Mouse (Mus musculus) liver, postnatal 0 days (tissue): ENCODE measurements at regions not wholly inside any gene's neighbourhood (a gene's known extent, or its start where the extent isn't known, plus 50 kb on each side); places are given as distances from the start of the nearest gene placed in this dataset.

Experiments
- CTCF ChIP-seq: sonication (generic); IDR thresholded peaks from 2 replicates; pipeline ENCODE4 v1.5.1; 2016; ENCODE audit warnings: antibody characterized with exemption, low read depth
- EP300 ChIP-seq: IDR thresholded peaks from 2 replicates; pipeline ENCODE4 v1.6.1; 2016; ENCODE audit warnings: antibody characterized with exemption, low read depth, mild to moderate bottlenecking

GRCm38 (mm10) chr8:34474593-34474992, 363.1 kb upstream of the Gm10131 start:
- TF ChIP-seq CTCF = no peak
- TF ChIP-seq EP300 = no peak
